Mouse (Mus musculus) CH12.LX (cell line): Measurements from ENCODE around the gene Mrps14.
A peak's percentile ranks its signal among the peaks of the same experiment; 100 is the strongest.

Experiments used
- HCFC1 ChIP-seq: IDR thresholded peaks from 2 replicates; pipeline ENCODE4 v1.6.1; 2012; ENCODE audit warnings: low read depth, mild to moderate bottlenecking, inconsistent platforms, low read length, improper control_type of control experiment
- KAT2A ChIP-seq: IDR thresholded peaks from 2 replicates; pipeline ENCODE4 v1.6.1; 2012; ENCODE audit warnings: low read length, improper control_type of control experiment, inconsistent platforms; ENCODE audit not compliant: insufficient replicate concordance
- MAFK ChIP-seq: IDR thresholded peaks from 2 replicates; pipeline ENCODE4 v1.6.1; 2011; ENCODE audit warnings: low read length, improper control_type of control experiment; ENCODE audit not compliant: insufficient replicate concordance
- MXI1 ChIP-seq: IDR thresholded peaks from 2 replicates; pipeline ENCODE4 v1.6.1; 2011; ENCODE audit warnings: mild to moderate bottlenecking, low read depth, low read length, improper control_type of control experiment
- MYC ChIP-seq: IDR thresholded peaks from 2 replicates; pipeline ENCODE4 v1.6.1; 2011; ENCODE audit warnings: low read depth, mild to moderate bottlenecking, improper control_type of control experiment, low read length
- POLR2A ChIP-seq: IDR thresholded peaks from 2 replicates; pipeline ENCODE4 v1.6.1; 2011; ENCODE audit warnings: low read depth, mild to moderate bottlenecking, improper control_type of control experiment, low read length
- TBP ChIP-seq: conservative IDR thresholded peaks from 2 replicates; pipeline ENCODE4 v1.6.1; 2011; ENCODE audit warnings: low read depth, low read length, improper control_type of control experiment
- TCF12 ChIP-seq: IDR thresholded peaks from 2 replicates; pipeline ENCODE4 v1.6.1; 2014; ENCODE audit warnings: low read depth, mild to moderate bottlenecking, inconsistent platforms, low read length, improper control_type of control experiment
- USF2 ChIP-seq: conservative IDR thresholded peaks from 2 replicates; pipeline ENCODE4 v1.6.1; 2011; ENCODE audit warnings: low read depth, low read length, improper control_type of control experiment
- ZC3H11A ChIP-seq: IDR thresholded peaks from 2 replicates; pipeline ENCODE4 v1.6.1; 2012; ENCODE audit warnings: low read depth, mild to moderate bottlenecking, inconsistent platforms, low read length, improper control_type of control experiment

DNA sequence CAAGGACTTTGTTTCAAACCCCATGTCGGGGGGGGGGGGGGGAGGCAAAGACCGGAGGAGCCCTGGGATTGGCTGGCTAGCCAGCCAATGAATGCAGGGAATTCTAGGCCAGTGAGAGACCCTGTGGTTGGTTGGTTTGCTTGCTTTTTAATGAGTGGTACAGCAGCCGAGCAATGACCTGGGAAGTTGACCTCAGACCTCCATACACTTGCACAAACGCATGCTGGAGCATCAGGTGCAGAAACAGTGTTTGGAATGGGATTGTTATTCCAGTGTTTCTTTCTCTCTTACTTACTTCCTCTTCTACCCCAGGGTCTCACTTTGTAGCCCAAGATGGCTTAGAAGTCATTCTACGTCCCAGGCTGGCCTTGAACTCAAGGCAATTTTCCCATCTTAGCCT is 28.4 kb upstream of the Mrps14 start:
- peak; percentile 74 for TF ChIP-seq POLR2A
- peak; percentile 26; the same call in 1 of the 2 replicates for TF ChIP-seq HCFC1
- TF ChIP-seq TBP, result peak; percentile 72
- TF ChIP-seq USF2, result no peak
- no peak for TF ChIP-seq ZC3H11A
- no peak for TF ChIP-seq MYC
- no peak for TF ChIP-seq MAFK
- TF ChIP-seq TCF12, result peak; percentile 23; the same call in 1 of the 2 replicates
- TF ChIP-seq KAT2A, result 0 out of 2 replicates have a peak, but pooled peaks have one; percentile 38
- TF ChIP-seq MXI1, result peak; percentile 42; the same call in 1 of the 2 replicates
